Mouse (Mus musculus): ENCODE data around the gene Fam214a. TPM values are rescaled to one million over a fixed set of nuclear protein-coding genes. Genes with fewer than 3 reads are reported as not detected.

The Fam214a gene
- total RNA-seq, 2 experiments from 2014 or later, result 13.3 to 15.9 TPM

Other genes starting within 250 kb of the Fam214a start
- not detected for gene Onecut1, start 91.0 kb upstream of the Fam214a start, total RNA-seq (2021)
- 100 to 1,000 TPM; 154 to 179 TPM for gene Arpp19, start 84.7 kb downstream of the Fam214a start, total RNA-seq (2021)
- gene Myo5a, start 118.1 kb downstream of the Fam214a start, total RNA-seq (2021), result 10 to 100 TPM; 23.9 to 24.6 TPM